Mouse (Mus musculus): ENCODE measurements around the gene Nr2c1. TPM values are rescaled to one million over a fixed set of nuclear protein-coding genes. Genes with fewer than 3 reads are reported as not detected.

Gene Nr2c1
- polyA plus RNA-seq, 1 experiment from 2014 or later: 10.7 TPM

DNA sequence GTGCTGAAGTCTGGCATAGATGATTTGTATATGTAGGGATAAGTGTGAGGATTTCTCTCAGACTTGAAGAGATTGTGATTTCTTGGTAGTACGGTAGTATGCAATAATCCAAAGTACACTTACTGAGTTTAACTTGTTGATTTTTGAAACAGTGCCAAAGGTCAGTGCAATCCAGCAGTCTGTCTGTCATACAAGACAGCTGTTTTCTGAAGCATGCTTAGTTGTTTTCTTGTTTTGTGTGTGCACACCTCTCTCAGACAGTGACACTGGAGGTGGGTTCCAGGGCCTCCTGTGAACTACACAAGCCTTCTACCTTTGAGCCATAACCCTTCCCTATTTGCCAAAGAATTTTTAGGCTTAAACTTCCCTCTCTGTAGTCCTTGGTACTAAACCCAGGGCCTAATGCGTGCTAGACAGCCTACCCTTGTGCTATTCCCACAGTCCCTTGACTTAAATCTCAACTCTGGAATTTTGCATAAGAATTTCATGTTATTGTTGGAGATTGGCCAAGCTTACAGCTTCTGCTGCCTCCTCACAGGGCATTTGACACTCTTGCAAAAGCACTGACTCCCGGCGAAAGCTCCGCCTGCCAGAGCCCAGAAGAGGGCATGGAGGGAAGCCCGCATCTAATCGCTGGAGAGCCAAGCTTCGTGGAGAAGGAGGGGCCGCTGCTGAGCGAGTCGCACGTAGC is 23.8 kb downstream of the Nr2c1 start:
- no peak for ATAC-seq (ENCODE audit: low FRiP score, low TSS enrichment)
- Histone ChIP-seq H3K36me3 (ENCODE audit: control insufficient read depth, insufficient read depth, low read length) (peaks cover 67% of the 10 kb centered on the region), H3K4me3 (ENCODE audit: low read length) (no peak overlapping the region), H3K9me3 (ENCODE audit: control insufficient read depth, low read length) (no peaks in the 10 kb centered on the region), H3K9ac (ENCODE audit: low read depth, low read length) (no peak overlapping the region), H3K27ac (ENCODE audit: low read depth, low read length) (no peak overlapping the region), H3K4me2 (replicated peaks; ENCODE audit: low read depth, low read length) (no peak overlapping the region), H3K4me1 (ENCODE audit: control insufficient read depth, insufficient read depth, low read length) (no peaks in the 10 kb centered on the region), H3K27me3 (ENCODE audit: control insufficient read depth, insufficient read depth, low read length) (no peaks in the 10 kb centered on the region)
- WGBS: 67% methylated on average over 12 of the region's 12 CpGs

DNA sequence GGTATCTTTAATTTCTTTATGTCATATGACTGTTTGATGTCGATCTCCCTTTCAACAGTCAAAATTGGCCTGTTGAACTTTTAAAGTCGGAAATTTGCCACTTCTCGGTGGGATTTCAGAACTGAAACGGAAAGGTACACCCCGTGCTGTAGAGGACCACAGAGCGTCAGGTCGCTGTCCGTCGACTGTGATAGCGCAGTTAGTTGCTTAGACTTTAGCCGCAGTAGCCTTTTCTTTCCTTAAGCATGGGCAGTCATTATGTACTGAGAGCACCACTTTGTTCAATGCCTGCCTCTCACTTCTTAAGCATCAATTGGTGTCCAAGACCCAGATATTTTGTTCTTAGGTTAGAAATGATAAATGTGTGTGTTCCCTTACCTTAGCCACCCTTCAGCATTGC is 24.3 kb downstream of the Nr2c1 start:
- 81% methylated on average over 11 of the region's 11 CpGs for WGBS
- H3K9me3 ChIP-seq (ENCODE audit: control insufficient read depth, low read length): no peaks in the 10 kb centered on the region
- H3K27me3 ChIP-seq (ENCODE audit: control insufficient read depth, insufficient read depth, low read length): no peaks in the 10 kb centered on the region
- peaks cover 62% of the 10 kb centered on the region for H3K36me3 ChIP-seq (ENCODE audit: control insufficient read depth, insufficient read depth, low read length)
- H3K27ac ChIP-seq (ENCODE audit: low read depth, low read length): no peak overlapping the region
- no peaks in the 10 kb centered on the region for H3K4me1 ChIP-seq (ENCODE audit: control insufficient read depth, insufficient read depth, low read length)
- H3K9ac ChIP-seq (ENCODE audit: low read depth, low read length): no peak overlapping the region
- no peak overlapping the region for H3K4me2 ChIP-seq (replicated peaks; ENCODE audit: low read depth, low read length)
- no peak overlapping the region for H3K4me3 ChIP-seq (ENCODE audit: low read length)
- ATAC-seq (ENCODE audit: low FRiP score, low TSS enrichment): no peak

DNA sequence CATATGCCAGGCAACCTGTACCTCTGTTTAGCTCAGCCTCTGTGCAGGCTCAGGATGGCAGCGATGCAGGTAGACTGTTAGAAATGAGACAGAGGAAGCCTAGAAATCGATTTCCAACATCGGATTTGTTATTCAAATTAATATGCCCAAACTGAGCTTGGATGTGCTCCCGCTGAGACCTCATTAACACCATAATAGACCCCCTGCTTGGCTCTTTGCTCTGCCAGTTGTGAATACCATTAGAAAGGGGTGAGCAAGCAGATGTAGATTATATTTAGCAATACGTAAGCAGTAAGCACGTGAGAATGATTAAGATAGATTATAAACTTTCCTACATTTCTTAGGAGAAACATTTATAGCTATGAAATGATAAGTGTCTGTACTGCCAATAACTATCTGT is 24.9 kb downstream of the Nr2c1 start:
- Histone ChIP-seq H3K9me3 (ENCODE audit: control insufficient read depth, low read length) (no peaks in the 10 kb centered on the region), H3K27me3 (ENCODE audit: control insufficient read depth, insufficient read depth, low read length) (no peaks in the 10 kb centered on the region), H3K4me3 (ENCODE audit: low read length) (no peak overlapping the region), H3K4me2 (replicated peaks; ENCODE audit: low read depth, low read length) (no peak overlapping the region), H3K4me1 (ENCODE audit: control insufficient read depth, insufficient read depth, low read length) (no peaks in the 10 kb centered on the region), H3K27ac (ENCODE audit: low read depth, low read length) (no peak overlapping the region), H3K9ac (ENCODE audit: low read depth, low read length) (no peak overlapping the region), H3K36me3 (ENCODE audit: control insufficient read depth, insufficient read depth, low read length) (peaks cover 56% of the 10 kb centered on the region)
- ATAC-seq (ENCODE audit: low FRiP score, low TSS enrichment): no peak
- 83% methylated on average over 6 of the region's 6 CpGs for WGBS

DNA sequence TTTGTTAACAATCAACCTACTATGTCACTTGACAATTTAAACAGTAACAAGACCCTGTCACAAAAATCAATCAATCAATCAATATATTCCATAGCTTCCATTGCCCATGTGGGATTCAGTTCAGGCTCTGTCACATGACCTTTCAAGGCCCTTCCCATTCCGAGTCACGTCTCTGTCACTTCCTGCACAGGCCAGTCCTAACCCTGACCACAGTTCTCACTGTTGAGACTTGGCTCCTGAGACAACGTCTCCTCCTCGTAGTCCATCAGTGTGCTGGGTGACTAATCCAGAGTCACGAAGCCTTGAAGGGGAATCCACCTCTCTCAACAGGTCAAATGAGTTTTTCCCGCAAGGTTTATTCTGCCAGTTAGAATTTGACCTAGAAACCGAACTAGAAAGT is 26.8 kb downstream of the Nr2c1 start:
- WGBS: 82% methylated on average over 7 of the region's 7 CpGs
- Histone ChIP-seq H3K36me3 (ENCODE audit: control insufficient read depth, insufficient read depth, low read length) (peaks cover 39% of the 10 kb centered on the region), H3K4me3 (ENCODE audit: low read length) (no peak overlapping the region), H3K9ac (ENCODE audit: low read depth, low read length) (no peak overlapping the region), H3K27ac (ENCODE audit: low read depth, low read length) (no peak overlapping the region), H3K9me3 (ENCODE audit: control insufficient read depth, low read length) (no peaks in the 10 kb centered on the region), H3K27me3 (ENCODE audit: control insufficient read depth, insufficient read depth, low read length) (no peaks in the 10 kb centered on the region), H3K4me1 (ENCODE audit: control insufficient read depth, insufficient read depth, low read length) (no peaks in the 10 kb centered on the region), H3K4me2 (replicated peaks; ENCODE audit: low read depth, low read length) (no peak overlapping the region)
- ATAC-seq (ENCODE audit: low FRiP score, low TSS enrichment): no peak

- H3K4me2 ChIP-seq (replicated peaks; ENCODE audit: low read depth, low read length): no peak overlapping the region
- H3K9me3 ChIP-seq (ENCODE audit: control insufficient read depth, low read length): no peaks in the 10 kb centered on the region
- no peaks in the 10 kb centered on the region for H3K27me3 ChIP-seq (ENCODE audit: control insufficient read depth, insufficient read depth, low read length)
- no peak overlapping the region for H3K27ac ChIP-seq (ENCODE audit: low read depth, low read length)
- no peaks in the 10 kb centered on the region for H3K4me1 ChIP-seq (ENCODE audit: control insufficient read depth, insufficient read depth, low read length)
- ATAC-seq (ENCODE audit: low FRiP score, low TSS enrichment): no peak
- H3K9ac ChIP-seq (ENCODE audit: low read depth, low read length): no peak overlapping the region
- WGBS: 60% methylated on average over 4 of the region's 4 CpGs
- H3K4me3 ChIP-seq (ENCODE audit: low read length): no peak overlapping the region
- peaks cover 30% of the 10 kb centered on the region for H3K36me3 ChIP-seq (ENCODE audit: control insufficient read depth, insufficient read depth, low read length)
These were observed 35.4 kb downstream of the Nr2c1 start for GRCm38 (mm10) chr10:94183199-94183598.

GRCm38 (mm10) chr10:94198482-94199405 is 50.9 kb downstream of the Nr2c1 start, which contains the start of gene Ndufa12:
Gene Ndufa12, plus strand, starts transcription at chr10:94198720.
- H3K27me3 ChIP-seq (ENCODE audit: control insufficient read depth, insufficient read depth, low read length): no peaks in the 10 kb centered on the region
- WGBS: under 1% methylated on average over 46 of the region's 46 CpGs
- peak within 1 kb of the TSS; percentile 83 for H3K27ac ChIP-seq (ENCODE audit: low read depth, low read length)
- H3K9me3 ChIP-seq (ENCODE audit: control insufficient read depth, low read length): no peaks in the 10 kb centered on the region
- H3K4me1 ChIP-seq (ENCODE audit: control insufficient read depth, insufficient read depth, low read length): 0 out of 2 replicates have a peak, but pooled peaks cover 4% of the 10 kb centered on the region
- H3K4me2 ChIP-seq (replicated peaks; ENCODE audit: low read depth, low read length): peak within 1 kb of the TSS; percentile 82
- peak within 1 kb of the TSS; percentile 86 for H3K4me3 ChIP-seq (ENCODE audit: low read length)
- ATAC-seq (ENCODE audit: low FRiP score, low TSS enrichment): peak; percentile 96
- H3K9ac ChIP-seq (ENCODE audit: low read depth, low read length): peak within 1 kb of the TSS; percentile 82
- H3K36me3 ChIP-seq (ENCODE audit: control insufficient read depth, insufficient read depth, low read length): peaks cover 34% of the 10 kb centered on the region

DNA sequence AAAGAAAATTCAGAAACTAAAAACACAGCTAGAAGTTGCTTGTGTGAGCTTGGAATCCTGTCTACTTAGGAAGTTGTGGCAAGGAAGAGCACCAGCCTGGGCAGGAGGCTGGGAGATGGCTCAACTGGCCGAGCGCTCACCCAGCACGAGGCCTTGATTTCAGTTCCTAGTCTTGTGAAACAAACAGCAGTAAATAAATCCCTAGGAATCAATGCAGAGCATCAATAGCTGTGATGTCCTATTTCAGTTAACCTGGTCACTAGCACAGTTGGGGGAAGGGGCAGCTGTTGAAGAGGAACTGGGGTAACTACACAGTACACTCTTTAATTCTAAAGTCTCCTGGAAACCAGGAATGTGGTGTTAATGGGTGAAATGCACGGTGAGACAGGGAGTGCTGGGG is 57.1 kb downstream of the Nr2c1 start:
- no peak for ATAC-seq (ENCODE audit: low FRiP score, low TSS enrichment)
- H3K9ac ChIP-seq (ENCODE audit: low read depth, low read length): no peak overlapping the region
- H3K27me3 ChIP-seq (ENCODE audit: control insufficient read depth, insufficient read depth, low read length): no peaks in the 10 kb centered on the region
- H3K4me2 ChIP-seq (replicated peaks; ENCODE audit: low read depth, low read length): no peak overlapping the region
- no peak overlapping the region for H3K4me3 ChIP-seq (ENCODE audit: low read length)
- no peaks in the 10 kb centered on the region for H3K9me3 ChIP-seq (ENCODE audit: control insufficient read depth, low read length)
- WGBS: 93% methylated on average over 4 of the region's 4 CpGs
- no peaks in the 10 kb centered on the region for H3K4me1 ChIP-seq (ENCODE audit: control insufficient read depth, insufficient read depth, low read length)
- H3K27ac ChIP-seq (ENCODE audit: low read depth, low read length): no peak overlapping the region
- H3K36me3 ChIP-seq (ENCODE audit: control insufficient read depth, insufficient read depth, low read length): peaks cover 65% of the 10 kb centered on the region

GRCm38 (mm10) chr10:94210718-94211618 is 63.1 kb downstream of the Nr2c1 start:
- peaks cover 43% of the 10 kb centered on the region for H3K36me3 ChIP-seq (ENCODE audit: control insufficient read depth, insufficient read depth, low read length)
- WGBS: 76% methylated on average over 6 of the region's 6 CpGs
- no peaks in the 10 kb centered on the region for H3K27me3 ChIP-seq (ENCODE audit: control insufficient read depth, insufficient read depth, low read length)
- no peak overlapping the region for H3K9ac ChIP-seq (ENCODE audit: low read depth, low read length)
- ATAC-seq (ENCODE audit: low FRiP score, low TSS enrichment): 0 out of 2 replicates have a peak, but pooled peaks have one; percentile 52
- no peaks in the 10 kb centered on the region for H3K9me3 ChIP-seq (ENCODE audit: control insufficient read depth, low read length)
- H3K27ac ChIP-seq (ENCODE audit: low read depth, low read length): no peak overlapping the region
- H3K4me1 ChIP-seq (ENCODE audit: control insufficient read depth, insufficient read depth, low read length): no peaks in the 10 kb centered on the region
- H3K4me2 ChIP-seq (replicated peaks; ENCODE audit: low read depth, low read length): no peak overlapping the region
- no peak overlapping the region for H3K4me3 ChIP-seq (ENCODE audit: low read length)

Measured in kidney, embryonic 14.5 days (tissue).